ENCODE assay signal across 8 mouse cellular contexts in the genomic region with DNA sequence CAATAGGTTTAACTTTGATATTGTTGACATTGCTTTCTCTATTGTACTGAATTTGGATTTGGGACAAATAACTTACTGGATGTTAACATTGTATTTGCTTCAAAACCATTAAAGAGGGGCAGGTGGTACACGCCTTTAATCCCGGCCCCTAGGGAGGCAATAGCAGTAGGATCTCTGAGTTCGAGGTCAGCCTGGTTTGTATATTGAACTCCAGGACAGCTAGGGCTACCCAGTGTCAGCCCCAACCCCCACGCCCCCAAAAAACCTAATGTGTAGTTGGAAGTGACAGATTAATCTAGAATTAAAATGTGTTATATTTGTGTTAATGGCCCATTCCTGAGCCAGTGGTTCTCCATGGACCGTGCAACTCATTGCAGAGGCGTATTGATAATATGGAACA. TPM values are rescaled to one million over a fixed set of nuclear protein-coding genes. Genes with fewer than 3 reads are reported as not detected.
DNase-seq lines count a peak whose midpoint lies in the region; ATAC-seq and TF ChIP-seq lines count a peak whose summit lies in the region.

No protein-coding gene starts in this region.

- TF ChIP-seq CTCF in bone marrow macrophage, adult 2 months (IDR thresholded peaks at IDR 0.05; ENCODE audit: low read depth, low read length), result no peak

- H3K4me1 ChIP-seq in heart, embryonic 16.5 days (ENCODE audit: control insufficient read depth, insufficient read depth, low read length), result peaks cover 15% of the 10 kb centered on the region
- H3K4me1 ChIP-seq in bone marrow macrophage, adult 2 months (ENCODE audit: control insufficient read depth, insufficient read depth, low read length), result peaks cover 39% of the 10 kb centered on the region
- H3K4me1 ChIP-seq in hindbrain, embryonic 13.5 days (replicated peaks), result peaks cover 26% of the 10 kb centered on the region
- peaks cover 20% of the 10 kb centered on the region for H3K4me1 ChIP-seq in midbrain, embryonic 12.5 days

- 30% methylated on average over 6 of the region's 6 CpGs for WGBS in heart, embryonic 16.5 days
- 29% methylated on average over 6 of the region's 6 CpGs for WGBS in hindbrain, embryonic 13.5 days
- WGBS in midbrain, embryonic 12.5 days, result 28% methylated on average over 6 of the region's 6 CpGs

- H3K9me3 ChIP-seq in heart, embryonic 16.5 days (replicated peaks; ENCODE audit: control insufficient read depth, low read length), result no peaks in the 10 kb centered on the region
- no peaks in the 10 kb centered on the region for H3K9me3 ChIP-seq in hindbrain, embryonic 13.5 days
- no peaks in the 10 kb centered on the region for H3K9me3 ChIP-seq in midbrain, embryonic 12.5 days

- no peak for DNase-seq in heart, adult 8-10 months (ENCODE audit: low spot score)
- no peak for DNase-seq in gastrocnemius, adult 8-10 months (ENCODE audit: low spot score in 2 of 2)
- no peak for DNase-seq in c-Kit-positive CD71-positive TER-119-positive erythroid progenitor cells, embryonic 14.5 days (ENCODE audit: low spot score)
- DNase-seq in T-cell, adult 2 months (ENCODE audit: low spot score), result no peak

- H3K36me3 ChIP-seq in heart, embryonic 16.5 days (ENCODE audit: control insufficient read depth, insufficient read depth), result no peaks in the 10 kb centered on the region
- peaks cover 2% of the 10 kb centered on the region; the same call in 1 of the 2 replicates for H3K36me3 ChIP-seq in hindbrain, embryonic 13.5 days
- no peaks in the 10 kb centered on the region for H3K36me3 ChIP-seq in midbrain, embryonic 12.5 days

- TF ChIP-seq POLR2A in bone marrow macrophage, adult 2 months (IDR thresholded peaks at IDR 0.05; ENCODE audit: borderline replicate concordance, low read depth, low read length), result no peak

- H3K27me3 ChIP-seq in heart, embryonic 16.5 days (ENCODE audit: control insufficient read depth, insufficient read depth, low read length), result no peaks in the 10 kb centered on the region
- no peaks in the 10 kb centered on the region for H3K27me3 ChIP-seq in hindbrain, embryonic 13.5 days
- no peaks in the 10 kb centered on the region for H3K27me3 ChIP-seq in midbrain, embryonic 12.5 days

- H3K27ac ChIP-seq in heart, embryonic 16.5 days (ENCODE audit: low read length), result peak overlapping the region; percentile 12
- H3K27ac ChIP-seq in bone marrow macrophage, adult 2 months (ENCODE audit: insufficient read depth, low read depth, low read length), result no peak overlapping the region
- H3K27ac ChIP-seq in hindbrain, embryonic 13.5 days, result peak overlapping the region; percentile 92; the same call in 1 of the 2 replicates
- H3K27ac ChIP-seq in midbrain, embryonic 12.5 days (replicated peaks), result peak overlapping the region; percentile 92

- peak overlapping the region; percentile 66 for H3K4me2 ChIP-seq in heart, embryonic 16.5 days (ENCODE audit: low read depth, low read length)
- peak overlapping the region; percentile 68 for H3K4me2 ChIP-seq in hindbrain, embryonic 13.5 days
- H3K4me2 ChIP-seq in midbrain, embryonic 12.5 days (replicated peaks), result peak overlapping the region; percentile 62

- ATAC-seq in heart, embryonic 16.5 days (replicated peaks; ENCODE audit: extremely low read depth, insufficient read depth, low FRiP score), result no peak
- no peak for ATAC-seq in hindbrain, embryonic 13.5 days (ENCODE audit: low FRiP score)
- ATAC-seq in midbrain, embryonic 12.5 days (ENCODE audit: low FRiP score, low read depth), result no peak

- peak overlapping the region; percentile 94 for H3K9ac ChIP-seq in heart, embryonic 16.5 days (ENCODE audit: low read length)
- peak overlapping the region; percentile 91 for H3K9ac ChIP-seq in hindbrain, embryonic 13.5 days
- H3K9ac ChIP-seq in midbrain, embryonic 12.5 days (replicated peaks), result peak overlapping the region; percentile 78; the same call in 1 of the 2 replicates

- peak overlapping the region; percentile 95 for H3K4me3 ChIP-seq in heart, embryonic 16.5 days (ENCODE audit: low read length)
- peak overlapping the region; percentile 98 for H3K4me3 ChIP-seq in bone marrow macrophage, adult 2 months (ENCODE audit: insufficient read depth, low read length)
- H3K4me3 ChIP-seq in hindbrain, embryonic 13.5 days, result peak overlapping the region; percentile 73
- peak overlapping the region; percentile 79 for H3K4me3 ChIP-seq in midbrain, embryonic 12.5 days

RNA-seq across cellular contexts. Expression of a gene that starts 1.0 kb away (rescaled TPM):
- 52.5 and 59.9 TPM in 2 replicates for polyA plus RNA-seq in heart, embryonic 16.5 days (2015; fragmentation: Nextera tagmentation; extraction: Ambion mirVana)
- total RNA-seq in heart, adult 8-10 months (2022), result 10 to 100 TPM; 42.6 to 75.3 (median 55.1) TPM
- 305 and 316 TPM in 2 replicates for polyA plus RNA-seq in bone marrow macrophage, adult 2 months (2012; ENCODE audit: insufficient read depth, insufficient read length, missing spikeins)
- 46.7 and 56.4 TPM in 2 replicates for polyA plus RNA-seq in hindbrain, embryonic 13.5 days (2015; fragmentation: Nextera tagmentation; extraction: Ambion mirVana)
- 57.5 and 58.3 TPM in 2 replicates for polyA plus RNA-seq in midbrain, embryonic 12.5 days (2016; fragmentation: Nextera tagmentation; extraction: Ambion mirVana)
- 10 to 100 TPM; 22.7 to 40.7 (median 35.6) TPM for total RNA-seq in gastrocnemius, adult 8-10 months (2022)

RNA-seq across cellular contexts. Expression of a gene that starts 27.8 kb away (rescaled TPM):
- polyA plus RNA-seq in heart, embryonic 16.5 days (2015; fragmentation: Nextera tagmentation; extraction: Ambion mirVana), result 37.8 and 42.4 TPM in 2 replicates
- total RNA-seq in heart, adult 8-10 months (2022), result 10 to 100 TPM; 23.3 to 29.7 (median 26.1) TPM
- 43.5 and 45.8 TPM in 2 replicates for polyA plus RNA-seq in bone marrow macrophage, adult 2 months (2012; ENCODE audit: insufficient read depth, insufficient read length, missing spikeins)
- polyA plus RNA-seq in hindbrain, embryonic 13.5 days (2015; fragmentation: Nextera tagmentation; extraction: Ambion mirVana), result 58.2 and 59.6 TPM in 2 replicates
- polyA plus RNA-seq in midbrain, embryonic 12.5 days (2016; fragmentation: Nextera tagmentation; extraction: Ambion mirVana), result 79.4 and 83.9 TPM in 2 replicates
- total RNA-seq in gastrocnemius, adult 8-10 months (2022), result 10 to 100 TPM; 25.0 to 33.4 (median 29.7) TPM

RNA-seq across cellular contexts. Expression of a gene that starts 47.5 kb away (rescaled TPM):
- polyA plus RNA-seq in heart, embryonic 16.5 days (2015; fragmentation: Nextera tagmentation; extraction: Ambion mirVana), result 4.2 and 4.5 TPM in 2 replicates
- total RNA-seq in heart, adult 8-10 months (2022), result 1 to 10 TPM; 3.9 to 8.2 (median 5.2) TPM
- polyA plus RNA-seq in bone marrow macrophage, adult 2 months (2012; ENCODE audit: insufficient read depth, insufficient read length, missing spikeins), result 6.8 and 9.8 TPM in 2 replicates
- 6.1 and 7.9 TPM in 2 replicates for polyA plus RNA-seq in hindbrain, embryonic 13.5 days (2015; fragmentation: Nextera tagmentation; extraction: Ambion mirVana)
- polyA plus RNA-seq in midbrain, embryonic 12.5 days (2016; fragmentation: Nextera tagmentation; extraction: Ambion mirVana), result 14.6 and 14.7 TPM in 2 replicates
- total RNA-seq in gastrocnemius, adult 8-10 months (2022), result 1 to 10 TPM; 3.3 to 8.9 (median 4.4) TPM
